Mouse (Mus musculus): ENCODE results near the gene Oard1. TPM values are rescaled to one million over a fixed set of nuclear protein-coding genes. Genes with fewer than 3 reads are reported as not detected.
A peak's percentile ranks its signal among the peaks of the same experiment; 100 is the strongest.

The Oard1 gene
- polyA plus RNA-seq (2014; fragmentation: Nextera tagmentation; extraction: Ambion mirVana) = 42.6 and 46.4 TPM in 2 replicates

DNA sequence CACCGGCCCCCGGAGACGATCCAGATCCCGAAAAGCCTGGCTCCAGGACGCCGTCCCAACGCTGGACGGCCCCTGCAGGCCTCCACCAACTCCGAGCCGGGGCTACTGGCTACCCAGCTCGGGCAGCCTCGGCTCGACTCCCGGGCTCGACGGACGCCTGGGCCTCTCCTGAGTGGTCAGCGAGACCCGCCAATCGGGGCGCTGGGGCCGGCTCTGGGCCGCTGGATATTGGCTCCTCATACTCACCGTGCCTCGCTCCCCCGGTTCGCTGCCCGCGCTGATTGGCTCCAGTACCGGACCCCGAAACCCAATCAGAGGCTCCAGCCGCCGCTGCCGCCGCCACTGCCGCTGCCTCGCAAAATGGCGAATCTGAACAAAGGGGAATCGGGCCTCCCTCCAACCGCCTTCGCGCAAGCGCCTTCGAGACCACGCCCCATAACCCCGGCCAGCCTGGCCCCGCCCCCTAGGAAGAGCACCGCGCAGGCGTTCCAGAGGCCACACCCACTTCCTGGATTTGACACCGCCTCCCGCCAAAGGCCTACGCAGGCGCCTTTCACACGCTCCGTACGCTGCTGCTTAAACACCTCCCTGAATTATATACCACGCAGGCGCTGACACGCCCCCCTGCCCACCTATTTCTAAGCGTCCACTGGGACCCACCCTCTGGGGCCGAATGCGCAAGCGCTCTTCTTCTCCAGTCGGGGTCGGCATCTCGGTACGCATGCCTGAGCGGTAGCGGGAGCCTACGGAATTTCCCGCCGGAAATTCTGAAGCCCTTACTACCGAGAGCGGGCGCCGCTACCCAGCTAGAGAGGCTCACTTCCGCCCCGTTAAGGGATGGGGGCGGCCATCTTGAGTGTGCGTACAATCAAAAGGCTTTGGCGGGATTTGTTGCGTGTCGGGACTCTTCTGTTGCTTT lies at the start of gene Oard1, which contains the start of gene Nfya:
Gene Oard1 (plus strand): TSS at position 635 of the 919 bp plus-strand sequence.
Gene Nfya (minus strand): TSS at position 527 of the 919 bp plus-strand sequence.
- Histone ChIP-seq H3K4me1 (ENCODE audit: control insufficient read depth in 2 of 2, insufficient read depth in 2 of 2, low read length in 2 of 2) (peaks cover 2 to 26% of the 10 kb centered on the region in 2 experiments; a peak in 2 of 4 replicates), H3K36me3 (ENCODE audit: control insufficient read depth, insufficient read depth, low read length) (peaks cover 26% of the 10 kb centered on the region), H3K27ac (replicated peaks in 1 of 2; ENCODE audit: control insufficient read depth in 1 of 2, insufficient read depth in 1 of 2, low read depth in 2 of 2, low read length in 2 of 2) (peak within 1 kb of the TSS; percentile 100), H3K9ac (ENCODE audit: low read length) (peak within 1 kb of the TSS; percentile 100), H3K9me3 (ENCODE audit: control insufficient read depth, low read length) (no peaks in the 10 kb centered on the region), H3K4me3 (ENCODE audit: control insufficient read depth in 1 of 2, insufficient read depth in 1 of 2, low read depth in 1 of 2, low read length in 2 of 2) (peak within 1 kb of the TSS; percentile 93 to 95), H3K27me3 (ENCODE audit: control insufficient read depth, insufficient read depth, low read length) (no peaks in the 10 kb centered on the region), H3K4me2 (ENCODE audit: low read length) (peak within 1 kb of the TSS; percentile 81)
- under 1% methylated on average over 84 of the region's 84 CpGs for WGBS
- peak; percentile 97 for ATAC-seq (ENCODE audit: insufficient number of reproducible peaks, insufficient read depth, low FRiP score, low read depth)

DNA sequence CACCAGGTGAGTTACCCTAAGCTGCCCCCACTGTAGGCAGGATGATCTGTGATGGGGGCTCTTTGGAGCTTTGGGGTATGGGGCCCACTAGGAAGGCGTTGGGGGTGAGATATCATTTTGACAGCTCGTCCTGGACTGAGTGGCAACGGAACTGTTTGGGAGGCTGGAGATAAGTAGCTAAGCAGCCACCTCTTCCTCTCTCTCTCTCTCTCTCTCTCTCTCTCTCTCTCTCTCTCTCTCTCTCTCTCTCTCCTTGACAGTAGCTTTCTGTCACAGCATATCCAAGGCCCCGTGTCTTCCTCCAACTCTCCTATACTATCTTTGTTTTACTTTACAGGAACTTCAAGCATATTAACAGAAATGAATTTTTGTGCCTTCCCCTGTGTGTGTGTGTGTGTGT lies 49.4 kb upstream of the Oard1 start:
- H3K36me3 ChIP-seq (ENCODE audit: control insufficient read depth, insufficient read depth, low read length) = no peaks in the 10 kb centered on the region
- ATAC-seq (ENCODE audit: insufficient number of reproducible peaks, insufficient read depth, low FRiP score, low read depth) = no peak
- H3K4me3 ChIP-seq (ENCODE audit: control insufficient read depth in 1 of 2, insufficient read depth in 1 of 2, low read depth in 1 of 2, low read length in 2 of 2) = no peak overlapping the region
- H3K9me3 ChIP-seq (ENCODE audit: control insufficient read depth, low read length) = no peaks in the 10 kb centered on the region
- H3K9ac ChIP-seq (ENCODE audit: low read length) = no peak overlapping the region
- H3K27me3 ChIP-seq (ENCODE audit: control insufficient read depth, insufficient read depth, low read length) = no peaks in the 10 kb centered on the region
- H3K4me2 ChIP-seq (ENCODE audit: low read length) = no peak overlapping the region
- H3K27ac ChIP-seq (replicated peaks in 1 of 2; ENCODE audit: control insufficient read depth in 1 of 2, insufficient read depth in 1 of 2, low read depth in 2 of 2, low read length in 2 of 2) = no peak overlapping the region
- WGBS = 10% methylated on average over 4 of the region's 4 CpGs
- H3K4me1 ChIP-seq (ENCODE audit: control insufficient read depth in 2 of 2, insufficient read depth in 2 of 2, low read length in 2 of 2) = peaks cover 21 to 32% of the 10 kb centered on the region in 2 experiments

DNA sequence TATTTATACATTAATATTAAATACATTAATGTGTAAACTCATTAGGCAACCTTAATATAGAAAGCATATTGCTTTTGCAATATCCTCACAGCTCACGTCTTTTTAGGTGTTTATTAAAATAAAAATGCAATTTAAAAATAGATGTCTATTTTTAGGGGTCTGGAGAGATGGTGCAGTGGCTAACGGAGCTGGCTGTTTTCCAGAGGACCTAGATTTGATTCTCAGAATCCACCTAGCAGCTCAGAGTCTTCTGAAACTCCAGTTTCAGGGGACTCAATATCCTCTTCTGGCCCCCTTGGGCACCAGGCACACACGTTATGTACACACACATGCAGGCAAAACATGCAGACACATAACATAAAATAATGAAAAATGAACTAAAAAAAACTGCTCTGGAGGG lies 47.5 kb upstream of the Oard1 start:
- H3K27me3 ChIP-seq (ENCODE audit: control insufficient read depth, insufficient read depth, low read length) = no peaks in the 10 kb centered on the region
- H3K4me3 ChIP-seq (ENCODE audit: control insufficient read depth in 1 of 2, insufficient read depth in 1 of 2, low read depth in 1 of 2, low read length in 2 of 2) = no peak overlapping the region
- ATAC-seq (ENCODE audit: insufficient number of reproducible peaks, insufficient read depth, low FRiP score, low read depth) = no peak
- no peaks in the 10 kb centered on the region for H3K9me3 ChIP-seq (ENCODE audit: control insufficient read depth, low read length)
- H3K4me1 ChIP-seq (ENCODE audit: control insufficient read depth in 2 of 2, insufficient read depth in 2 of 2, low read length in 2 of 2) = peaks cover 24 to 32% of the 10 kb centered on the region in 2 experiments
- peak overlapping the region; percentile 44 for H3K4me2 ChIP-seq (ENCODE audit: low read length)
- no peak overlapping the region for H3K9ac ChIP-seq (ENCODE audit: low read length)
- no peaks in the 10 kb centered on the region for H3K36me3 ChIP-seq (ENCODE audit: control insufficient read depth, insufficient read depth, low read length)
- H3K27ac ChIP-seq (replicated peaks in 1 of 2; ENCODE audit: control insufficient read depth in 1 of 2, insufficient read depth in 1 of 2, low read depth in 2 of 2, low read length in 2 of 2) = peak overlapping the region; percentile 68 to 78
- 26% methylated on average over 3 of the region's 3 CpGs for WGBS

DNA sequence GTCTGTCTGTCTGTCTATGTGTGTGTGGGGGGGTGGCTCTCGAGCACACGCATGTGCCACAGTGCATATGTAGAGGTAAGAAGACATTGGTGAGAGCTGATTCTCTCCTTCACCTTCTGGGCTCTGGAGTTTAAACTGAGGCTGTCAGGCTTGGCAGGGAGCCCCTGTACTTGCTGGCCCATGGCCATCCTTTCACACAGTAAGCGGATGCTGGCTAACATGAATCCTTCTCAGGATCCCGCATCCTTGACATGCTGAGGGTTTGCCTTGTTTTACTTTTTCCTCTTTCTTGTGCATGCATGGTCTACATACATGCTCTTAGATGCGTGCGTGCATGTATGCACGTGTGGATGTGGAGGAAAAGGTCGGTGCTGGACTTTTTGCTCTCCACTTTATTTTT lies 46.8 kb upstream of the Oard1 start:
- ATAC-seq (ENCODE audit: insufficient number of reproducible peaks, insufficient read depth, low FRiP score, low read depth) = no peak
- H3K36me3 ChIP-seq (ENCODE audit: control insufficient read depth, insufficient read depth, low read length) = no peaks in the 10 kb centered on the region
- H3K4me3 ChIP-seq (ENCODE audit: control insufficient read depth in 1 of 2, insufficient read depth in 1 of 2, low read depth in 1 of 2, low read length in 2 of 2) = no peak overlapping the region
- 59% methylated on average over 8 of the region's 8 CpGs for WGBS
- no peaks in the 10 kb centered on the region for H3K27me3 ChIP-seq (ENCODE audit: control insufficient read depth, insufficient read depth, low read length)
- H3K9ac ChIP-seq (ENCODE audit: low read length) = no peak overlapping the region
- no peaks in the 10 kb centered on the region for H3K9me3 ChIP-seq (ENCODE audit: control insufficient read depth, low read length)
- peaks cover 24 to 32% of the 10 kb centered on the region in 2 experiments for H3K4me1 ChIP-seq (ENCODE audit: control insufficient read depth in 2 of 2, insufficient read depth in 2 of 2, low read length in 2 of 2)
- peak overlapping the region; percentile 44 for H3K4me2 ChIP-seq (ENCODE audit: low read length)
- H3K27ac ChIP-seq (replicated peaks in 1 of 2; ENCODE audit: control insufficient read depth in 1 of 2, insufficient read depth in 1 of 2, low read depth in 2 of 2, low read length in 2 of 2) = peak overlapping the region; percentile 68 to 78

DNA sequence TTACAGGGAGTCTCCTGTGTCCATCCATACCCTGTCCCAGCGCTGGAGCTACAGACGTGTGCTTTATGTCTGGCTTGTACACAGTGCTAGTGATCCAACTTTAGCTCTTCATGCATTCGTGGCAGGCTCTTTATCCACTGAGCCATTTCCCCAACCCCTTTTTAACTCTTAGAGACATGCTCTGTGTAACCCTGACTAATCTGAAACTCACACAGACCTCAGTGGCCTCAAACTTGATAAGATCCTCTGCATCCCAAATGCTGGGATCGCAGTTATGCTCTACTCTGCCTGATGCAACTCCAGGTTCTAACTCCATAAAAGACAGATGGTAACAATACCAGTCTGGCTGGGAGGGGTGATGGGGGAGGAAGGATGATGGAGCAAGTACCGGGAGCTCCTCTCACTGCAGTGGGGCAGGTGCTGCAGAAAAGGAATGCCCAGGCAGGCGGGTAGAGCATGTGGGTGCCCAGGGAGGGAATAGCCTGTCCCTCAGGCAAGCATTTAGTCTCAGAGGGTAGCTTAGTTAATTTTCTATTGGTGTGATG lies 46.3 kb upstream of the Oard1 start:
- peak overlapping the region in 1 of 2 experiments; percentile 68; a peak in 2 of 4 replicates for H3K27ac ChIP-seq (replicated peaks in 1 of 2; ENCODE audit: control insufficient read depth in 1 of 2, insufficient read depth in 1 of 2, low read depth in 2 of 2, low read length in 2 of 2)
- no peaks in the 10 kb centered on the region for H3K36me3 ChIP-seq (ENCODE audit: control insufficient read depth, insufficient read depth, low read length)
- no peak overlapping the region for H3K9ac ChIP-seq (ENCODE audit: low read length)
- 42% methylated on average over 6 of the region's 6 CpGs for WGBS
- H3K4me1 ChIP-seq (ENCODE audit: control insufficient read depth in 2 of 2, insufficient read depth in 2 of 2, low read length in 2 of 2) = peaks cover 24 to 32% of the 10 kb centered on the region in 2 experiments
- no peaks in the 10 kb centered on the region for H3K9me3 ChIP-seq (ENCODE audit: control insufficient read depth, low read length)
- no peak overlapping the region for H3K4me3 ChIP-seq (ENCODE audit: control insufficient read depth in 1 of 2, insufficient read depth in 1 of 2, low read depth in 1 of 2, low read length in 2 of 2)
- no peaks in the 10 kb centered on the region for H3K27me3 ChIP-seq (ENCODE audit: control insufficient read depth, insufficient read depth, low read length)
- H3K4me2 ChIP-seq (ENCODE audit: low read length) = 0 out of 2 replicates have a peak overlapping the region, but pooled peaks have one; percentile 44
- ATAC-seq (ENCODE audit: insufficient number of reproducible peaks, insufficient read depth, low FRiP score, low read depth) = no peak

GRCm38 (mm10) chr17:48365511-48366155 lies 44.2 kb upstream of the Oard1 start:
- H3K36me3 ChIP-seq (ENCODE audit: control insufficient read depth, insufficient read depth, low read length) = no peaks in the 10 kb centered on the region
- no peak overlapping the region for H3K4me3 ChIP-seq (ENCODE audit: control insufficient read depth in 1 of 2, insufficient read depth in 1 of 2, low read depth in 1 of 2, low read length in 2 of 2)
- H3K4me1 ChIP-seq (ENCODE audit: control insufficient read depth in 2 of 2, insufficient read depth in 2 of 2, low read length in 2 of 2) = peaks cover 24 to 27% of the 10 kb centered on the region in 2 experiments
- H3K4me2 ChIP-seq (ENCODE audit: low read length) = no peak overlapping the region
- no peak overlapping the region for H3K27ac ChIP-seq (replicated peaks in 1 of 2; ENCODE audit: control insufficient read depth in 1 of 2, insufficient read depth in 1 of 2, low read depth in 2 of 2, low read length in 2 of 2)
- H3K27me3 ChIP-seq (ENCODE audit: control insufficient read depth, insufficient read depth, low read length) = no peaks in the 10 kb centered on the region
- H3K9me3 ChIP-seq (ENCODE audit: control insufficient read depth, low read length) = no peaks in the 10 kb centered on the region
- ATAC-seq (ENCODE audit: insufficient number of reproducible peaks, insufficient read depth, low FRiP score, low read depth) = no peak; the same call in 1 of the 2 replicates
- no peak overlapping the region for H3K9ac ChIP-seq (ENCODE audit: low read length)
- WGBS = 68% methylated on average over 9 of the region's 9 CpGs

GRCm38 (mm10) chr17:48366806-48367205 lies 43.0 kb upstream of the Oard1 start:
- H3K4me2 ChIP-seq (ENCODE audit: low read length) = no peak overlapping the region
- no peaks in the 10 kb centered on the region for H3K27me3 ChIP-seq (ENCODE audit: control insufficient read depth, insufficient read depth, low read length)
- no peak overlapping the region for H3K27ac ChIP-seq (replicated peaks in 1 of 2; ENCODE audit: control insufficient read depth in 1 of 2, insufficient read depth in 1 of 2, low read depth in 2 of 2, low read length in 2 of 2)
- no peak overlapping the region for H3K4me3 ChIP-seq (ENCODE audit: control insufficient read depth in 1 of 2, insufficient read depth in 1 of 2, low read depth in 1 of 2, low read length in 2 of 2)
- no peaks in the 10 kb centered on the region for H3K36me3 ChIP-seq (ENCODE audit: control insufficient read depth, insufficient read depth, low read length)
- ATAC-seq (ENCODE audit: insufficient number of reproducible peaks, insufficient read depth, low FRiP score, low read depth) = no peak
- H3K4me1 ChIP-seq (ENCODE audit: control insufficient read depth in 2 of 2, insufficient read depth in 2 of 2, low read length in 2 of 2) = peaks cover 17 to 19% of the 10 kb centered on the region in 2 experiments
- no peaks in the 10 kb centered on the region for H3K9me3 ChIP-seq (ENCODE audit: control insufficient read depth, low read length)
- 59% methylated on average over 5 of the region's 5 CpGs for WGBS
- H3K9ac ChIP-seq (ENCODE audit: low read length) = no peak overlapping the region
